Mouse (Mus musculus) neural tube, embryonic 15.5 days (tissue): Measurements from ENCODE around the gene Olfr1303. TPM values are rescaled to one million over a fixed set of nuclear protein-coding genes. Genes with fewer than 3 reads are reported as not detected.

ENCODE experiments used
- ATAC-seq: fragments of 200-750 bp; cut with Nextera tagmentation; 2 replicates; pipeline ENCODE4 v1.8.0; 2017; ENCODE audit warnings: mild to moderate bottlenecking, moderate TSS enrichment, moderate library complexity; ENCODE audit not compliant: low FRiP score
- H3K27ac ChIP-seq: fragments of 300-500 bp; sonication (generic); replicated peaks from 2 replicates; pipeline ENCODE4 v1.5.1; 2015; ENCODE audit warnings: mild to moderate bottlenecking, inconsistent platforms
- H3K27me3 ChIP-seq: fragments of 300-500 bp; sonication (generic); replicated peaks from 2 replicates; pipeline ENCODE4 v1.6.1; 2015; ENCODE audit warnings: inconsistent platforms
- H3K36me3 ChIP-seq: fragments of 300-500 bp; sonication (generic); 2 replicates; pipeline ENCODE4 v1.6.1; 2015; ENCODE audit warnings: inconsistent platforms
- H3K4me1 ChIP-seq: fragments of 300-500 bp; sonication (generic); 2 replicates; pipeline ENCODE4 v1.6.1; 2015; ENCODE audit warnings: inconsistent platforms
- H3K4me2 ChIP-seq: fragments of 300-500 bp; sonication (generic); 2 replicates; pipeline ENCODE4 v1.6.1; 2015; ENCODE audit warnings: inconsistent platforms, mild to moderate bottlenecking, moderate library complexity
- H3K4me3 ChIP-seq: fragments of 300-500 bp; sonication (generic); replicated peaks from 2 replicates; pipeline ENCODE4 v1.5.1; 2015; ENCODE audit warnings: mild to moderate bottlenecking, inconsistent platforms
- H3K9ac ChIP-seq: fragments of 300-500 bp; sonication (generic); replicated peaks from 2 replicates; pipeline ENCODE4 v1.6.1; 2015; ENCODE audit warnings: mild to moderate bottlenecking, inconsistent platforms
- H3K9me3 ChIP-seq: fragments of 300-500 bp; sonication (generic); replicated peaks from 2 replicates; pipeline ENCODE4 v1.6.1; 2016; ENCODE audit warnings: inconsistent platforms
- WGBS: fragments of 180-500 bp; shearing (Covaris S2); methylation state at CpG from one replicate; pipeline ENCODE4 v1.1.7; 2015; ENCODE audit warnings: mixed read lengths; 5-methylcytosine and 5-hydroxymethylcytosine counted together
- polyA plus RNA-seq: library from polyadenylated mRNA; unstranded; fragments of >200 nt; fragmentation: Nextera tagmentation; extraction: Ambion mirVana; gene quantifications from 2 replicates; pipeline ENCODE4 v1.2.1, GENCODE M21; 2015

Gene Olfr1303
- not detected in 2 replicates for polyA plus RNA-seq

GRCm38 (mm10) chr2:111820240-111820639 lies at the start of gene Olfr1303:
Olfr1303 (minus strand) TSS chr2:111820340.
- Histone ChIP-seq H3K4me1 (no peaks in the 10 kb centered on the region), H3K4me3 (no peak within 1 kb of the TSS), H3K4me2 (no peak within 1 kb of the TSS), H3K27me3 (no peaks in the 10 kb centered on the region), H3K27ac (no peak within 1 kb of the TSS), H3K36me3 (no peaks in the 10 kb centered on the region), H3K9me3 (no peaks in the 10 kb centered on the region), H3K9ac (no peak within 1 kb of the TSS)
- no peak for ATAC-seq
- 90% methylated on average over 2 of the region's 2 CpGs for WGBS

GRCm38 (mm10) chr2:111812936-111813335 lies 7.2 kb downstream of the Olfr1303 start:
- Histone ChIP-seq H3K4me3 (no peak overlapping the region), H3K36me3 (no peaks in the 10 kb centered on the region), H3K9ac (no peak overlapping the region), H3K27me3 (no peaks in the 10 kb centered on the region), H3K9me3 (no peaks in the 10 kb centered on the region), H3K4me1 (no peaks in the 10 kb centered on the region), H3K27ac (no peak overlapping the region), H3K4me2 (no peak overlapping the region)
- no peak for ATAC-seq

- Histone ChIP-seq H3K27ac (no peak within 1 kb of the TSS), H3K36me3 (no peaks in the 10 kb centered on the region), H3K27me3 (no peaks in the 10 kb centered on the region), H3K9me3 (no peaks in the 10 kb centered on the region), H3K4me2 (no peak within 1 kb of the TSS), H3K9ac (no peak within 1 kb of the TSS), H3K4me3 (no peak within 1 kb of the TSS), H3K4me1 (no peaks in the 10 kb centered on the region)
- WGBS = 78% methylated on average over 2 of the region's 2 CpGs
- no peak for ATAC-seq
These were observed 43.0 kb downstream of the Olfr1303 start, which contains the start of gene Olfr1302 for GRCm38 (mm10) chr2:111777129-111777528. Olfr1302 (plus strand) TSS chr2:111777429.

Other genes with a start within 250 kb of the Olfr1303 start
- gene Olfr1297, start 193.8 kb downstream of the Olfr1303 start, polyA plus RNA-seq = not detected in 2 replicates
- gene Olfr1298, start 171.1 kb downstream of the Olfr1303 start, polyA plus RNA-seq = not detected in 2 replicates
- gene Olfr1299, start 158.9 kb downstream of the Olfr1303 start, polyA plus RNA-seq = not detected in 2 replicates
- gene Olfr1301, start 69.3 kb downstream of the Olfr1303 start, polyA plus RNA-seq = not detected in 2 replicates
- not detected in 2 replicates for gene Olfr1302, start 42.9 kb downstream of the Olfr1303 start, polyA plus RNA-seq
- gene Olfr1305, start 56.8 kb upstream of the Olfr1303 start, polyA plus RNA-seq = not detected in 2 replicates
- gene Olfr1306, start 95.9 kb upstream of the Olfr1303 start, polyA plus RNA-seq = not detected in 2 replicates
- gene Olfr1307, start 129.1 kb upstream of the Olfr1303 start, polyA plus RNA-seq = 0.01 TPM in 1 of 2 replicates, not detected in the other
- not detected in 2 replicates for gene Olfr1308, start 144.6 kb upstream of the Olfr1303 start, polyA plus RNA-seq
- gene Olfr1309, start 169.9 kb upstream of the Olfr1303 start, polyA plus RNA-seq = not detected in 2 replicates
- gene Olfr1310, start 192.4 kb upstream of the Olfr1303 start, polyA plus RNA-seq = not detected in 2 replicates
- gene Olfr1311, start 204.1 kb upstream of the Olfr1303 start, polyA plus RNA-seq = not detected in 2 replicates
- not detected in 2 replicates for gene Olfr1312, start 229.9 kb upstream of the Olfr1303 start, polyA plus RNA-seq